8 mouse cellular contexts compared by ENCODE assay signal in genomic region chr8:111745086-111745485, GRCm38 (mm10). TPM values are rescaled to one million over a fixed set of nuclear protein-coding genes. Genes with fewer than 3 reads are reported as not detected.
A peak's percentile ranks its signal among the peaks of the same experiment; 100 is the strongest.
DNase-seq lines count a peak whose midpoint lies in the region; ATAC-seq lines count a peak whose summit lies in the region.

No protein-coding gene starts in this region.

- H3K9me3 ChIP-seq in hindbrain, embryonic 10.5 days, result no peaks in the 10 kb centered on the region
- no peaks in the 10 kb centered on the region for H3K9me3 ChIP-seq in hindbrain, embryonic 11.5 days (ENCODE audit: control insufficient read depth, low read length)
- no peaks in the 10 kb centered on the region for H3K9me3 ChIP-seq in hindbrain, embryonic 13.5 days
- no peaks in the 10 kb centered on the region for H3K9me3 ChIP-seq in midbrain, embryonic 16.5 days (replicated peaks; ENCODE audit: control insufficient read depth, low read length, poor library complexity, severe bottlenecking)

- H3K27me3 ChIP-seq in hindbrain, embryonic 10.5 days (ENCODE audit: insufficient read depth, poor library complexity, severe bottlenecking), result peaks cover 11% of the 10 kb centered on the region
- no peaks in the 10 kb centered on the region for H3K27me3 ChIP-seq in hindbrain, embryonic 11.5 days (ENCODE audit: control insufficient read depth, insufficient read depth, low read length)
- H3K27me3 ChIP-seq in hindbrain, embryonic 13.5 days, result no peaks in the 10 kb centered on the region
- no peaks in the 10 kb centered on the region for H3K27me3 ChIP-seq in midbrain, embryonic 16.5 days (ENCODE audit: control insufficient read depth, insufficient read depth, low read depth, low read length)

- H3K9ac ChIP-seq in hindbrain, embryonic 11.5 days (ENCODE audit: low read depth, low read length), result no peak overlapping the region
- peak overlapping the region; percentile 49; the same call in 1 of the 2 replicates for H3K9ac ChIP-seq in hindbrain, embryonic 13.5 days
- H3K9ac ChIP-seq in midbrain, embryonic 16.5 days (ENCODE audit: low read depth, low read length), result no peak overlapping the region

- peak overlapping the region; percentile 45 for H3K4me3 ChIP-seq in hindbrain, embryonic 10.5 days
- no peak overlapping the region for H3K4me3 ChIP-seq in hindbrain, embryonic 11.5 days (ENCODE audit: low read depth, low read length)
- H3K4me3 ChIP-seq in brown adipose tissue, adult 24 weeks (ENCODE audit: insufficient read depth, low read depth, low read length), result no peak overlapping the region
- H3K4me3 ChIP-seq in hindbrain, embryonic 13.5 days, result no peak overlapping the region
- no peak overlapping the region for H3K4me3 ChIP-seq in midbrain, embryonic 16.5 days (ENCODE audit: low read depth, low read length)

- WGBS in hindbrain, embryonic 10.5 days, result 54% methylated on average over 5 of the region's 5 CpGs
- WGBS in hindbrain, embryonic 11.5 days, result 60% methylated on average over 5 of the region's 5 CpGs
- 60% methylated on average over 5 of the region's 5 CpGs for WGBS in hindbrain, embryonic 13.5 days
- 63% methylated on average over 5 of the region's 5 CpGs for WGBS in midbrain, embryonic 16.5 days

- H3K36me3 ChIP-seq in hindbrain, embryonic 10.5 days, result peaks cover 6% of the 10 kb centered on the region; the same call in 1 of the 2 replicates
- H3K36me3 ChIP-seq in hindbrain, embryonic 11.5 days (ENCODE audit: control insufficient read depth, insufficient read depth, low read length), result no peaks in the 10 kb centered on the region
- H3K36me3 ChIP-seq in hindbrain, embryonic 13.5 days, result no peaks in the 10 kb centered on the region
- no peaks in the 10 kb centered on the region for H3K36me3 ChIP-seq in midbrain, embryonic 16.5 days (ENCODE audit: control insufficient read depth, insufficient read depth, low read length)

- no peak for DNase-seq in hindbrain, embryonic 10.5 days (ENCODE audit: low spot score)
- DNase-seq in hindbrain, embryonic 11.5 days (ENCODE audit: low spot score), result no peak
- no peak for DNase-seq in cerebellum, adult 18-20 months
- DNase-seq in frontal cortex, postnatal 36 days (ENCODE audit: low spot score in 2 of 2), result no peak
- no peak for DNase-seq in urinary bladder, postnatal 14 days (ENCODE audit: low spot score)

- ATAC-seq in hindbrain, embryonic 11.5 days (ENCODE audit: low FRiP score), result no peak
- ATAC-seq in hindbrain, embryonic 13.5 days (ENCODE audit: low FRiP score), result no peak
- no peak for ATAC-seq in midbrain, embryonic 16.5 days

- H3K27ac ChIP-seq in hindbrain, embryonic 10.5 days, result peak overlapping the region; percentile 98
- no peak overlapping the region for H3K27ac ChIP-seq in hindbrain, embryonic 11.5 days (ENCODE audit: low read depth, low read length)
- peak overlapping the region; percentile 54 for H3K27ac ChIP-seq in brown adipose tissue, adult 24 weeks (replicated peaks; ENCODE audit: low read depth, low read length)
- peak overlapping the region; percentile 75; the same call in 1 of the 2 replicates for H3K27ac ChIP-seq in hindbrain, embryonic 13.5 days
- no peak overlapping the region for H3K27ac ChIP-seq in midbrain, embryonic 16.5 days (ENCODE audit: low read length)

- H3K4me1 ChIP-seq in hindbrain, embryonic 10.5 days (replicated peaks), result peaks cover 66% of the 10 kb centered on the region
- peaks cover 26% of the 10 kb centered on the region for H3K4me1 ChIP-seq in hindbrain, embryonic 11.5 days (replicated peaks; ENCODE audit: control insufficient read depth, insufficient read depth, low read length)
- H3K4me1 ChIP-seq in brown adipose tissue, adult 24 weeks (ENCODE audit: control insufficient read depth, insufficient read depth, insufficient read length, low read length), result peaks cover 42% of the 10 kb centered on the region
- peaks cover 54% of the 10 kb centered on the region for H3K4me1 ChIP-seq in hindbrain, embryonic 13.5 days (replicated peaks)
- peaks cover 39% of the 10 kb centered on the region for H3K4me1 ChIP-seq in midbrain, embryonic 16.5 days (ENCODE audit: control insufficient read depth, insufficient read depth, low read length)

- no peak overlapping the region for H3K4me2 ChIP-seq in hindbrain, embryonic 11.5 days (replicated peaks; ENCODE audit: low read depth, low read length)
- peak overlapping the region; percentile 45 for H3K4me2 ChIP-seq in hindbrain, embryonic 13.5 days
- peak overlapping the region; percentile 31; the same call in 1 of the 2 replicates for H3K4me2 ChIP-seq in midbrain, embryonic 16.5 days (ENCODE audit: low read length)

RNA-seq across cellular contexts. Expression of gene Bcar1, which starts 1.5 kb away (rescaled TPM):
- 61.6 and 63.9 TPM in 2 replicates for polyA plus RNA-seq in hindbrain, embryonic 10.5 days (2016; fragmentation: Nextera tagmentation; extraction: Ambion mirVana)
- polyA plus RNA-seq in hindbrain, embryonic 11.5 days (2014; fragmentation: Nextera tagmentation; extraction: Ambion mirVana), result 43.3 and 47.3 TPM in 2 replicates
- polyA plus RNA-seq in brown adipose tissue, adult 24 weeks (2012; ENCODE audit: insufficient read depth, insufficient read length, missing spikeins), result 6.5 and 8.7 TPM in 2 replicates
- 55.4 and 55.6 TPM in 2 replicates for polyA plus RNA-seq in hindbrain, embryonic 13.5 days (2015; fragmentation: Nextera tagmentation; extraction: Ambion mirVana)
- polyA plus RNA-seq in midbrain, embryonic 16.5 days (2015; fragmentation: Nextera tagmentation; extraction: Ambion mirVana), result 41.5 and 43.3 TPM in 2 replicates

RNA-seq across cellular contexts. Expression of gene Ctrb1, which starts 54.3 kb away (rescaled TPM):
- polyA plus RNA-seq in hindbrain, embryonic 10.5 days (2016; fragmentation: Nextera tagmentation; extraction: Ambion mirVana), result not detected in 2 replicates
- not detected in 2 replicates for polyA plus RNA-seq in hindbrain, embryonic 11.5 days (2014; fragmentation: Nextera tagmentation; extraction: Ambion mirVana)
- polyA plus RNA-seq in brown adipose tissue, adult 24 weeks (2012; ENCODE audit: insufficient read depth, insufficient read length, missing spikeins), result not detected in 2 replicates
- polyA plus RNA-seq in hindbrain, embryonic 13.5 days (2015; fragmentation: Nextera tagmentation; extraction: Ambion mirVana), result 3.1 TPM in 1 of 2 replicates, not detected in the other
- polyA plus RNA-seq in midbrain, embryonic 16.5 days (2015; fragmentation: Nextera tagmentation; extraction: Ambion mirVana), result not detected in 2 replicates

Comparison
In these comparisons a context has a peak if more than half of its experiments do, and no peak if none do; other contexts are left out.
1. H3K27ac ChIP-seq: peak in hindbrain, embryonic 10.5 days (single experiment), brown adipose tissue, adult 24 weeks (single experiment) and hindbrain, embryonic 13.5 days (single experiment); none in hindbrain, embryonic 11.5 days (single experiment) and midbrain, embryonic 16.5 days (single experiment).